Mouse (Mus musculus) gastrocnemius, adult 8-10 months (tissue): ENCODE measurements around the gene Anapc16. TPM values are rescaled to one million over a fixed set of nuclear protein-coding genes. Genes with fewer than 3 reads are reported as not detected.

Experiments
- DNase-seq, 2 experiments: peaks; one replicate each; pipeline ENCODE4 v3.0.0; 2022; ENCODE audit warnings: low spot score in 2 of 2
- total RNA-seq, 4 experiments: library from RNA; stranded (reverse); gene quantifications; 2 replicates each; pipeline ENCODE4 v1.2.4; 2022

The Anapc16 gene
- total RNA-seq, 4 experiments from 2014 or later, result 39.3 to 51.5 (median 43.3) TPM

GRCm38 (mm10) chr10:59971813-59972212, 31.1 kb downstream of the Anapc16 start:
- DNase-seq, result no peak

GRCm38 (mm10) chr10:59970450-59971062, 32.4 kb downstream of the Anapc16 start:
- no peak for DNase-seq

- peak; percentile 65 to 80 for DNase-seq
Measured at GRCm38 (mm10) chr10:59969821-59970449, 33.0 kb downstream of the Anapc16 start.

GRCm38 (mm10) chr10:59967309-59967942, 35.5 kb downstream of the Anapc16 start:
- no peak for DNase-seq

- no peak for DNase-seq
Measured at GRCm38 (mm10) chr10:59966743-59967142, 36.2 kb downstream of the Anapc16 start.

GRCm38 (mm10) chr10:59965788-59966187, 37.1 kb downstream of the Anapc16 start:
- no peak for DNase-seq

- no peak for DNase-seq
Measured at GRCm38 (mm10) chr10:59965362-59965695, 37.6 kb downstream of the Anapc16 start.

- no peak for DNase-seq
Measured at GRCm38 (mm10) chr10:59964504-59965361, 38.2 kb downstream of the Anapc16 start.

- DNase-seq, result no peak
Measured at GRCm38 (mm10) chr10:59963609-59964008, 39.3 kb downstream of the Anapc16 start.

GRCm38 (mm10) chr10:59959517-59959916, 43.4 kb downstream of the Anapc16 start:
- DNase-seq, result no peak

- no peak for DNase-seq
Measured at GRCm38 (mm10) chr10:59958458-59958857, 44.5 kb downstream of the Anapc16 start.

GRCm38 (mm10) chr10:59957171-59958149, 45.5 kb downstream of the Anapc16 start:
- DNase-seq, result peak in 1 of 2 experiments; percentile 46

- DNase-seq, result no peak
Measured at GRCm38 (mm10) chr10:59956681-59957080, 46.3 kb downstream of the Anapc16 start.

GRCm38 (mm10) chr10:59953564-59954039, 49.3 kb downstream of the Anapc16 start:
- DNase-seq, result no peak

- no peak for DNase-seq
Measured at GRCm38 (mm10) chr10:59952781-59953563, 50.0 kb downstream of the Anapc16 start.

GRCm38 (mm10) chr10:59952152-59952780, 50.7 kb downstream of the Anapc16 start:
- DNase-seq, result peak; percentile 42 to 54

- peak; percentile 100 for DNase-seq
Measured at GRCm38 (mm10) chr10:59951211-59952151, 51.5 kb downstream of the Anapc16 start, which contains the start of gene Ddit4. Gene Ddit4 (minus strand): TSS chr10:59951834.

GRCm38 (mm10) chr10:59950716-59951191, 52.2 kb downstream of the Anapc16 start:
- DNase-seq, result peak; percentile 69 to 75
